Mouse (Mus musculus) cortical plate, adult 2 months (tissue): ENCODE results near the gene Usp3.

Experiments
- CTCF ChIP-seq: fragments of 200-500 bp; IDR thresholded peaks from 2 replicates; pipeline ENCODE4 v1.5.1; 2011; ENCODE audit warnings: mild to moderate bottlenecking, control low read depth, low read length; ENCODE audit not compliant: insufficient read depth; ENCODE audit errors: extremely low read depth
- POLR2A ChIP-seq: fragments of 200-500 bp; IDR thresholded peaks from 2 replicates; pipeline ENCODE4 v1.6.1; 2011; ENCODE audit warnings: mild to moderate bottlenecking, low read length, control low read depth; ENCODE audit not compliant: insufficient read depth; ENCODE audit errors: extremely low read depth

GRCm38 (mm10) chr9:66580722-66581121 is 12.2 kb downstream of the Usp3 start:
- TF ChIP-seq CTCF (no peak), POLR2A (no peak)
